Mouse (Mus musculus) adrenal gland (tissue): ENCODE data around the gene Syt7.

ENCODE experiments used
- intact Hi-C: fragments of 180-260 bp; cut with DNase I; formaldehyde crosslinking; loops from one replicate; pipeline ENCODE4 v1.15.1; 2025

Syt7 gene

DNA sequence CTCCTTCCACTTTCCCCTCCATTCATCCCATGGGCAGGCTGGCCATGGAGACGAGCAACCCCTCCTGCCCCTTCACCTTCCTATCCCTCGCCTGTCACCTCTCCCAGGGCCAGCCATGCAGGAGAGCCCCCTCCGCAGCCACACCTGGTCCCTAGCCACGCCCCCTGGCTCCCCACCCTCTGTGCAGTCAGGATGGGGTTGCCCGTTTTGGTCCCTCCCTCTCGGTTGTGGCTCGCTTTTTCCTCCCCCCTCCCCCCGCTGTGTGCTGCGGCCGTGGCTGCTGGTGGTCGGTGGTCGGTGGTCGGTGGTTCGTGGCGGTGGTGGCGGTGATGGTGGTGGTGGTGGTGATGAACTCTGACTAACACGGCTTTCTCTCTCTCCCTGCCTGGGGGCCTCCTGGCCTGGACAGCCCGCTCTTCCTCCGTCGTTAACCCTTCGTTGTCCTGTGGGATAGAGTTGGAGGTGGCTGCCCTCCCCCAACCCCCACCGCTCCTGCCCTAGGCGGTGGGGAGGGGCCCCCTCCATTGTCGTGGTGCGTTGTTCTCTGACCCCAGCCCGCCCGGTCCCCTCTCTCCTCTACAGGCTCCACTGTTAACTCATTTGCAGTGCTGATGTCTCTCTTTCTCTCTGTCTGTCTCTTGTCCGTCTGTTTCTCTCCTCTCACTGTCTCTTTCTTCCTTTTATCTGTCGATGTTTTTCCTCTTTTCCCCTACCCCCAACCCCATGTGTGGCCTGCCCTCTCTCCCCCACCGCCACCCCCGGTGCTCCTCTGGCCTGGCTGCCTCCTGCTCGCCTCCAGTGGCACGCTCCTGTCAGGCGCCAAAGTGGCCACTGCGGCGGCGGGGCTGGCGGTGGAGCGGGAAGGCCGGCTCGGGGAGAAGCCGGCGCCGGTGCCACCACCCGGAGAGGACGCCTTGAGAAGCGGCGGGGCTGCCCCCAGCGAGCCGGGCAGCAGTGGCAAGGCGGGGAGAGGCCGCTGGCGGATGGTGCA lies 33.4 kb downstream of the Syt7 start:
- intact Hi-C loops = no loop called here

GRCm38 (mm10) chr19:10424751-10425150 lies 35.9 kb downstream of the Syt7 start:
- intact Hi-C loops = no loop called here

DNA sequence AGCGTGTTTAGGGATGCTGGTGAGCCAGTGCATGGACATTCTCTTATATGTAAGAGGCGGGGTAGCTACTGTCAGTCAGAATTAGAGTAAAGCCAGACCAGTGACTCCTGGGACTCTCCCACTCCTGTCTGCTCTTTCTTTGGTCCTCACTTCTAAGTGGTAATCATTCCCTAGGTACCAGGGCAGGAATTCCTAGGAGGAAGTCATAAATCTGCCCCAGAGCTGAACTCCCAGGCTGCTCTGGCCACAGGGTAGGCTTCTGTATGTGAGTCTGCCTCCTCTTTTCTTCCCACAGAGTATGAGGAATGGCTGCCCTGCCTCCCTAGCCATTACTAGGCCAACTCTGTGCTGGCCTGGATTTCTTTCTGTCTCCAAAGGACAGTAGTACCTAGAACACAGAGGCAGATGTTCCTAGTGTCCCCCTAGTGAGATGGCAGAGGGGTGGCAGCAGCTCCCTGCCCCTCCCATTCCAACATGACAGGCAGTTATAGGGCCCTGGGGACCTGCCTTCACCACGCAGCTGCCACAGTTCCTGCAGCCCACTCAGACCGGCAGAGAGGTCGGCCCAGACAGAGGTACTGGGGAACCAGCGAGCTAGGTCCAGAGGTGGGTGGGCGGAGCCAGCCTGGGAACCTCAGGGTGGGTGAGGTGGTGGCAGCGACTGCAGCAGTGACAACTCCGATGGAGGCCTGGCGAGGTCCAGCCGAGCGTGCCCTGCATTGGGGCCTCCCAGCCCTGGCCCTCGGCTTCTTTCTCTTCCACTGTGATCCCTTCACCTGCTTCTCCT lies 36.8 kb downstream of the Syt7 start:
- intact Hi-C loops = no loop called here

GRCm38 (mm10) chr19:10426312-10426711 lies 37.4 kb downstream of the Syt7 start:
- intact Hi-C loops = no loop called here

DNA sequence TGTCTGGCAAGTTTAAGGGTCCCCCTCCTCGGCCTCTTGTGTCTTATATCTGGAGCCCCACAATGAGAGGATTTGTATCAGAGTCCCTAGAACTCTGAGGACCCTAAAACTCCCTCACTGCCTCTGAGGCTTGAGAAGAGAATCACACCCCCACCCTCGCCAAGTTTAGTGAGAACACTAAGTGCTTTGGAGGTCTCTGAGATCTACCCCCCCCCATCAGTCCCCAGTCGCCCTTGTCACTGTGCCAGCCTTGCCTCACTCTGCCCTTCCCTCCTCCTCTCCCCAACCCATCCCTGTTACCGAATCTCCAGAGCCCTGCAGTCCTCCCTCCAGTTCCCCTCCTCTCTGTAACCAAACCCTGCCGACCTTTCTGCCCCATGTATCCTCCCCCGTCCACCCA lies 37.9 kb downstream of the Syt7 start:
- intact Hi-C loops = no loop called here

- intact Hi-C loops = no loop called here
Measured at GRCm38 (mm10) chr19:10427431-10427830, 38.5 kb downstream of the Syt7 start.

DNA sequence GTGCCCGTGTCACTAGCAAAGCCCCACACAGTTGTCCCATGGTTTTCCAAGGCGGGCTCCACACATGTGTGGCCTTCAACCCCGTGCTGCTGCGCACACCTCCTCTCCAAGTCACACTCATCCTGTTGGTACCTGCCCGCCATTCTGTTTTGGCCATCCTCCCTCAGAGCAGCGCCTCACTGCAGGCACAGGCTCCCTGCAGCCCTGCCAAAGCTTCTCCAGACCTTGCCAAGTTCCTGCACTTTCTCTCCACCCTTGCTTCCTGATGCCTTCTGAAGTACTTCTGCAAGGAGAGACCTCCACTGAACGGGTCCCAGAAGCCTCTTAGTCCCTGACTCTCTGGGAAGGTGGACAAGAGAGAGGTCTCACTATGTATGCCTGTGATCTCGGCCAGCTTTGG lies 40.5 kb downstream of the Syt7 start:
- intact Hi-C loops = no loop called here

DNA sequence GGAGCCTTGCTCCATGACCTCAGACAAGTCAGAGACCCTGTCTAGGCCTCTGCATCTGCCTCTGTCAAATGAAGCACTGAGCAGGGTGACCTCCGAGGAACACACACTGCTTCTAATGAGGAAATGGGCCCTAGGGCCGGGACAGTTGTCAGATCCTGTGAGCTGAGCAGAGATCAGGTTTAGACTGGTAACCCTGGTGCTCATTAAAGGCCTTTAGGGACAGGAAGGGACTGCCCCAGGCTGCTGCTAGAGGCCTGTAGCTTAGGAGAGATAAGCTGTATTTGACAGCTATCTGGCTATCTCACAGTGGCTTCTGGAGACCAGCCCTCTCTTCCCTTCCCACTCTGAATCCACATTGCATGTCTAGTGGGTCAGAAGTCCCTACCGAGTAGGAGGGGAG lies 42.5 kb downstream of the Syt7 start:
- intact Hi-C loops = no loop called here

GRCm38 (mm10) chr19:10431841-10432240 lies 43.0 kb downstream of the Syt7 start:
- intact Hi-C loops = no loop called here

GRCm38 (mm10) chr19:10433225-10433624 lies 44.3 kb downstream of the Syt7 start:
- intact Hi-C loops = no loop called here

GRCm38 (mm10) chr19:10433879-10434540 lies 45.1 kb downstream of the Syt7 start:
- intact Hi-C loops = no loop called here

GRCm38 (mm10) chr19:10434927-10435326 lies 46.0 kb downstream of the Syt7 start:
- intact Hi-C loops = no loop called here

GRCm38 (mm10) chr19:10435908-10436307 lies 47.0 kb downstream of the Syt7 start:
- intact Hi-C loops = loop anchor here (2.0 kb wide), 1 partner anchor 103 kb away; no protein-coding TSS in a partner anchor

- intact Hi-C loops = loop anchor here (2.0 kb wide), 1 partner anchor 104 kb away; no protein-coding TSS in a partner anchor
Measured at GRCm38 (mm10) chr19:10436726-10437125, 47.8 kb downstream of the Syt7 start.

- intact Hi-C loops = loop anchor here (2.0 kb wide), 1 partner anchor 105 kb away; no protein-coding TSS in a partner anchor
Measured at GRCm38 (mm10) chr19:10437521-10437920, 48.6 kb downstream of the Syt7 start.

DNA sequence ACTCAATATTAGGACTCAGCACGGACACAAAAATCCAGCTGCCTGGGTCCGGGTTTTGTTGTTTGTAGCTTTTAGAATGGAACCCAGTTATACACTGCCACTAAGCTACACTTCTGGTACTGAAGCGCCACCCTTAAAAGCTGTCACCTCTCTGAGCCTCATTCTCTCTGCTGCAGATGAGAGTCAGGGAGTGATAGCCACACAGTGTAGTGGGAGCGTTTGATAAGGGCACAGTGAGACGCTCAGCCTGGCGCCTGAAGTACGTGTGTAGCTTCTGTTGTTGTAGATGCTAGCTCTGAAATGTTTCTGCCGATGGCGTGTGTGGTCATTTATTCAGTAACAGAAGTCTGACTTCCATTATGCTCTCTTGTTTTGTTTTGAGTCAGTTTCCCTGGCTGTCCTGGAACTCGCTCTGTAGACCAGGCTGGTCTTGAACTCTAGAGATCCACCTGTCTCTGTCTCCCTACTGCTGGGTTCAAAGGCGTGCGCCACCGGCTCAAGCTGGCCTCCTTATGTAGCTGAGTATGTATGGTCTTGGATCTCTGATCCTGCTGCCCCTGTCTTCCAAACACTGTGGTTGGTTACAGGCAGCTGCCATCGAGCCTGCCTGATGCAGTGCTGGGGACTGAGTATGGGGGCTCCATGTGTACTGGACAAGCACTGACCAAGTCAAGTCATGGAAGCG lies 55.9 kb downstream of the Syt7 start:
- intact Hi-C loops = loop anchor here (10.0 kb wide), 1 partner anchor 190 kb away; no protein-coding TSS in a partner anchor

- intact Hi-C loops = loop anchor here (10.0 kb wide), 1 partner anchor 193 kb away; no protein-coding TSS in a partner anchor
Measured at GRCm38 (mm10) chr19:10448275-10448674, 59.4 kb downstream of the Syt7 start.

- intact Hi-C loops = loop anchor here (1.0 to 10.0 kb wide), 2 partner anchors 36 to 194 kb away; no protein-coding TSS in a partner anchor
Measured at GRCm38 (mm10) chr19:10449190-10449589, 60.3 kb downstream of the Syt7 start.

DNA sequence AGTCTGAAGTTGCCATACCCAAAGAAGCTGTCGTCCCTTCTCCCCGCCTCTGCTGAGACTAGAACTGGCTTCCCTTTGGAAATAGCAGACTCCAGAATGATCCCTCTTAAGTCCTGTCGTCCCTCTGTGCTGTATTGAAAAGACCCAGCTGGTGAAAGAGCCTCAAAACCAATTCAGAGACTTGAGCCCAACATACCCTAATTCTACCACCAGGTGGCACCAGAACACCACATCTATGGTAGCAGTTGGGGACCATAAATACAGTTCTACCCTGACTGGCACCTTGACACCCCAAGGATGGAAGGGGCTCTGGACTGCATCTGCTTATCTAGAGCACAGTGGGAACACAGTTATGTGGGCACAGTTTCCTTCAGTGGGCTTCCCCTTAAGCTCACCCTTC lies 60.8 kb downstream of the Syt7 start:
- intact Hi-C loops = loop anchor here (1.0 to 10.0 kb wide), 2 partner anchors 36 to 195 kb away; no protein-coding TSS in a partner anchor

DNA sequence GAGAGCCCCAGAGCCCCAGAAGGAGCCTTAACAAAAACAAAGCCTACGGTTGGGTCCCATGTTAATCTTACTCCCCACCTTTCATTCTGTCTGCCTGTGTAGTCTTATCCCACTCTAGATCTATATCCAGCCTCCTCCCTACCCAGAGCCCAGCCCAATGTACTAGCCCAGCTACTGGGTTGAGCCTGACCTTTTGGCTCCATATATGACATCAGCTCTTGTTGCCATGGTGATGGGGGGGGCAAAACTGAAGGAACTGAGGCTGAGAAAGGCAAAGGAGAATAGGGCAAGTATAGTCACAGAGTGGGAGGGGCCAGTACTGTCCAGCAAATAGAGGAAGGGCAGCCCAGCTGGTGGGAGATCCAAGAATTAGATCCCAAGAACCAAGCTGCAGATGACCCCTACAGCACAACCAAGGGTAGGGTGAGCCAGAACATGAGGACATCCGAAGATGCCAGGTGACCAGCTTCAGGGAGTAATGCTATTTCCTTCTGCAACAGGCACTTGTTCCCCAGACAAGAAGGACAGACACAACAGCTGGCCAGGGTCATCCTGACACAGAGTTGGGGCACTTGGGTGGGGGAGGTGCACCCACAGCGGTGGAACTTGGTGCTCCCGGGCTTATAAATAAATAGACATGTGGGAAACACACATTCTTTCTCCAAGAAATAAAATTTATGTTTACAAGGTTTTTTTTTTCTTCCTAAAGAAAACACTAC lies 66.0 kb downstream of the Syt7 start:
- intact Hi-C loops = no loop called here
